Mouse (Mus musculus) layer of hippocampus, adult 2 months (tissue): Measurements from ENCODE around the gene Cyp4a29. TPM values are rescaled to one million over a fixed set of nuclear protein-coding genes. Genes with fewer than 3 reads are reported as not detected.
"Not testable (repeated sequence)": the region's sequence is repeated elsewhere in the genome, so short reads cannot be mapped to it uniquely, and the experiment has no call there.

ENCODE experiments used
- DNase-seq, 2 experiments: peaks; one replicate each; pipeline ENCODE4 v3.0.0; 2022; ENCODE audit warnings: low spot score in 2 of 2
- H3K27ac ChIP-seq: fragments of 200-600 bp; 2 replicates; pipeline ENCODE4 v1.8.1; 2022
- H3K4me3 ChIP-seq: fragments of 200-600 bp; 2 replicates; pipeline ENCODE4 v1.8.1; 2022; ENCODE audit warnings: mild to moderate bottlenecking
- CTCF ChIP-seq: fragments of 200-600 bp; conservative IDR thresholded peaks from 2 replicates; pipeline ENCODE4 v1.8.1; 2022; ENCODE audit warnings: antibody characterized with exemption, mild to moderate bottlenecking, moderate library complexity
- long read RNA-seq, 2 experiments: library from polyadenylated mRNA; stranded (forward); transcript quantifications; one replicate each; pipeline ENCODE4 v2.0.0; 2021; ENCODE audit warnings: borderline mapping rate in 2 of 2
- total RNA-seq, 2 experiments: library from RNA; stranded (reverse); gene quantifications; 2 replicates each; pipeline ENCODE4 v1.2.3; 2021

Gene Cyp4a29
- not detected for total RNA-seq
- long read RNA-seq, experiment 1: 0 reads
- long read RNA-seq, experiment 2: 0 reads

- no peak for DNase-seq
- Histone ChIP-seq H3K27ac (no peak within 1 kb of the TSS), H3K4me3 (no peak within 1 kb of the TSS)
- no peak for TF ChIP-seq CTCF
Measured at GRCm38 (mm10) chr4:115241784-115242183, at the start of gene Cyp4a29. Gene Cyp4a29, plus strand, starts transcription at chr4:115242084.

- not testable (repeated sequence) for H3K27ac ChIP-seq, DNase-seq, H3K4me3 ChIP-seq
Measured at GRCm38 (mm10) chr4:115232901-115233300, 9.0 kb upstream of the Cyp4a29 start.

- no peak for DNase-seq
- no peak for TF ChIP-seq CTCF
- no peak overlapping the region for H3K4me3 ChIP-seq
- no peak overlapping the region for H3K27ac ChIP-seq
Measured at GRCm38 (mm10) chr4:115236462-115237096, 5.3 kb upstream of the Cyp4a29 start.

- not testable (repeated sequence) for H3K4me3 ChIP-seq, H3K27ac ChIP-seq, DNase-seq
Measured at GRCm38 (mm10) chr4:115264687-115265569, 23.0 kb downstream of the Cyp4a29 start.

GRCm38 (mm10) chr4:115278215-115278982, 36.5 kb downstream of the Cyp4a29 start:
- H3K4me3 ChIP-seq, DNase-seq, H3K27ac ChIP-seq: not testable (repeated sequence)

- no peak overlapping the region for H3K4me3 ChIP-seq
- no peak for TF ChIP-seq CTCF
- DNase-seq: no peak
- no peak overlapping the region for H3K27ac ChIP-seq
Measured at GRCm38 (mm10) chr4:115280342-115280741, 38.5 kb downstream of the Cyp4a29 start.

- DNase-seq, H3K4me3 ChIP-seq, H3K27ac ChIP-seq: not testable (repeated sequence)
Measured at GRCm38 (mm10) chr4:115280779-115281178, 38.9 kb downstream of the Cyp4a29 start.

- not testable (repeated sequence) for DNase-seq, H3K4me3 ChIP-seq, H3K27ac ChIP-seq
Measured at GRCm38 (mm10) chr4:115281231-115281767, 39.4 kb downstream of the Cyp4a29 start.

GRCm38 (mm10) chr4:115298746-115299145, 56.9 kb downstream of the Cyp4a29 start, which contains the start of gene Cyp4a12a:
Gene Cyp4a12a, plus strand, starts transcription at chr4:115299046.
- H3K4me3 ChIP-seq, DNase-seq, H3K27ac ChIP-seq: not testable (repeated sequence)

Other genes with a start within 250 kb of the Cyp4a29 start
- under 1 TPM; 0.27 to 0.69 TPM for gene Stil, start 241.9 kb upstream of the Cyp4a29 start, total RNA-seq
- gene Tal1, start 185.7 kb upstream of the Cyp4a29 start, total RNA-seq: 1 to 10 TPM in 1 of 2 experiments, under 1 TPM in 1; 0.86 to 1.0 TPM
- gene Pdzk1ip1, start 153.4 kb upstream of the Cyp4a29 start, total RNA-seq: under 1 TPM in 1 of 2 experiments, not detected in 1; 0.96 TPM
- 1 to 10 TPM; 8.2 to 8.3 TPM for gene Cyp4x1, start 107.8 kb upstream of the Cyp4a29 start, total RNA-seq
- gene Cyp4a12a, start 57.0 kb downstream of the Cyp4a29 start, total RNA-seq: not detected
- not detected for gene Cyp4a12b, start 169.5 kb downstream of the Cyp4a29 start, total RNA-seq
- gene Cyp4a30b, start 210.5 kb downstream of the Cyp4a29 start, total RNA-seq: not detected